Mouse (Mus musculus) forebrain, embryonic 14.5 days (tissue): ENCODE results near the gene Nrip3. TPM values are rescaled to one million over a fixed set of nuclear protein-coding genes. Genes with fewer than 3 reads are reported as not detected.

Experiments used
- polyA plus RNA-seq: library from polyadenylated mRNA; unstranded; fragments of >200 nt; fragmentation: Nextera tagmentation; extraction: Ambion mirVana; gene quantifications from 2 replicates; pipeline ENCODE4 v1.2.1, GENCODE M21; 2014

Gene Nrip3
- polyA plus RNA-seq, 1 experiment from 2014 or later, result 4.5 TPM

Other genes starting within 250 kb of the Nrip3 start
- gene St5, start 78.4 kb downstream of the Nrip3 start, polyA plus RNA-seq, result 10.3 and 11.0 TPM in 2 replicates
- 15.1 and 18.5 TPM in 2 replicates for gene Akip1, start 78.3 kb downstream of the Nrip3 start, polyA plus RNA-seq
- gene BC051019, start 58.2 kb downstream of the Nrip3 start, polyA plus RNA-seq, result 0.26 and 0.55 TPM in 2 replicates
- not detected in 2 replicates for gene Ascl3, start 50.3 kb downstream of the Nrip3 start, polyA plus RNA-seq
- gene Tmem9b, start 29.1 kb downstream of the Nrip3 start, polyA plus RNA-seq, result 115 and 117 TPM in 2 replicates
- 0.38 and 0.89 TPM in 2 replicates for gene Scube2, start 83.7 kb upstream of the Nrip3 start, polyA plus RNA-seq
- 57.5 and 59.4 TPM in 2 replicates for gene Dennd5a, start 178.4 kb upstream of the Nrip3 start, polyA plus RNA-seq
- gene Tmem41b, start 204.9 kb upstream of the Nrip3 start, polyA plus RNA-seq, result 71.8 and 81.5 TPM in 2 replicates
- gene Ipo7, start 236.2 kb upstream of the Nrip3 start, polyA plus RNA-seq, result 15.4 and 18.6 TPM in 2 replicates